8 mouse cellular contexts compared by ENCODE assay signal in the genomic region with DNA sequence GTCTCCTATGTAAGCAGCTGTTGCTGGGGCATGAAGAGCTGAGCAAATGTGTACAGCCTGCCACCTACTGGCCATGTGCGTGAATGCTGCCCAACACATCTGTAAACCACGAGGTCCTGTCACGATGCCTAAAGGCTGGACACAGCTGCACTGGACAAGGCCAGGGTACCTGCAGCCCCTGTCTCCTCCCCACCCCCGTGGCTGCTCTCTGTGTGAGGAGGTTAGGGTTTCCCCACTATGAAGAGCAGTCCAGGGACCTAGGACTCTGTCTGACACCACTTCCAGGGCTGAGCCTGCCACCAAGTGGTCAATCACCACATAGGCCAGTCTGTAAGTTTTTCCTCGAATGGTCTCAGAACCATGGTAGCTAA. TPM values are rescaled to one million over a fixed set of nuclear protein-coding genes. Genes with fewer than 3 reads are reported as not detected.
DNase-seq lines count a peak whose midpoint lies in the region; ATAC-seq and TF ChIP-seq lines count a peak whose summit lies in the region.

No protein-coding gene starts in this region.

- H3K4me1 ChIP-seq in embryonic facial prominence, embryonic 12.5 days, result peaks cover 3% of the 10 kb centered on the region; the same call in 1 of the 2 replicates
- H3K4me1 ChIP-seq in heart, adult 2 months (ENCODE audit: control insufficient read depth, insufficient read depth, low read length), result peaks cover 3% of the 10 kb centered on the region
- no peaks in the 10 kb centered on the region; the same call in 1 of the 2 replicates for H3K4me1 ChIP-seq in kidney, adult 2 months (ENCODE audit: control insufficient read depth, insufficient read depth, low read length)
- H3K4me1 ChIP-seq in limb, embryonic 11.5 days (ENCODE audit: control insufficient read depth, insufficient read depth, low read length), result no peaks in the 10 kb centered on the region
- H3K4me1 ChIP-seq in midbrain, embryonic 14.5 days (ENCODE audit: control insufficient read depth, insufficient read depth, low read length), result no peaks in the 10 kb centered on the region

- DNase-seq in 416B (ENCODE audit: low read depth), result peak; percentile 94
- DNase-seq in adrenal gland, postnatal 36 days, result peak; percentile 79 to 81
- peak; percentile 80 to 82 for DNase-seq in heart, adult 2 months
- DNase-seq in kidney, adult 2 months, result peak; percentile 86
- DNase-seq in limb, embryonic 11.5 days (ENCODE audit: low spot score), result peak; percentile 91
- DNase-seq in midbrain, embryonic 14.5 days, result peak; percentile 91
- peak; percentile 55 to 73 for DNase-seq in spleen, adult 18-20 months

- 10% methylated on average over 5 of the region's 5 CpGs for WGBS in embryonic facial prominence, embryonic 12.5 days
- 4% methylated on average over 5 of the region's 5 CpGs for WGBS in heart, adult 2 months
- under 1% methylated on average over 5 of the region's 5 CpGs for WGBS in kidney, adult 2 months
- WGBS in limb, embryonic 11.5 days, result 7% methylated on average over 5 of the region's 5 CpGs
- WGBS in midbrain, embryonic 14.5 days, result 5% methylated on average over 5 of the region's 5 CpGs

- H3K27me3 ChIP-seq in embryonic facial prominence, embryonic 12.5 days, result no peaks in the 10 kb centered on the region
- no peaks in the 10 kb centered on the region for H3K27me3 ChIP-seq in heart, adult 2 months (ENCODE audit: control insufficient read depth, insufficient read depth, low read length)
- H3K27me3 ChIP-seq in kidney, adult 2 months (replicated peaks; ENCODE audit: control insufficient read depth, insufficient read depth, low read length), result no peaks in the 10 kb centered on the region
- H3K27me3 ChIP-seq in limb, embryonic 11.5 days (ENCODE audit: control insufficient read depth, insufficient read depth, low read length), result no peaks in the 10 kb centered on the region
- H3K27me3 ChIP-seq in midbrain, embryonic 14.5 days (ENCODE audit: control insufficient read depth, insufficient read depth, low read length), result no peaks in the 10 kb centered on the region

- no peak overlapping the region for H3K9ac ChIP-seq in embryonic facial prominence, embryonic 12.5 days
- H3K9ac ChIP-seq in heart, adult 2 months (ENCODE audit: low read depth, low read length), result no peak overlapping the region
- no peak overlapping the region for H3K9ac ChIP-seq in limb, embryonic 11.5 days (ENCODE audit: low read length)
- H3K9ac ChIP-seq in midbrain, embryonic 14.5 days (replicated peaks; ENCODE audit: low read length), result peak overlapping the region; percentile 28; the same call in 1 of the 2 replicates

- no peak for TF ChIP-seq POLR2A in heart, adult 2 months (IDR thresholded peaks at IDR 0.05; ENCODE audit: insufficient read depth, low read depth, low read length)
- no peak for TF ChIP-seq POLR2A in kidney, adult 2 months (IDR thresholded peaks at IDR 0.05; ENCODE audit: low read depth, low read length)

- ATAC-seq in embryonic facial prominence, embryonic 12.5 days (ENCODE audit: insufficient number of reproducible peaks, insufficient read depth, low FRiP score, low TSS enrichment), result peak; percentile 80
- ATAC-seq in limb, embryonic 11.5 days (ENCODE audit: insufficient number of reproducible peaks, low FRiP score, low TSS enrichment, low read depth), result peak; percentile 87
- ATAC-seq in midbrain, embryonic 14.5 days (ENCODE audit: low FRiP score, low TSS enrichment), result peak; percentile 90

- intact Hi-C loops in heart, adult 2 months (cut with DNase I), result loop anchor here (2.0 to 10.0 kb wide), 2 partner anchors 229 to 391 kb away; partner anchors contain the start of gene Gm49359

- no peaks in the 10 kb centered on the region for H3K36me3 ChIP-seq in embryonic facial prominence, embryonic 12.5 days
- no peaks in the 10 kb centered on the region for H3K36me3 ChIP-seq in heart, adult 2 months (ENCODE audit: control insufficient read depth, insufficient read depth, low read length)
- no peaks in the 10 kb centered on the region for H3K36me3 ChIP-seq in kidney, adult 2 months (ENCODE audit: control insufficient read depth, insufficient read depth, low read length)
- H3K36me3 ChIP-seq in limb, embryonic 11.5 days (ENCODE audit: control insufficient read depth, insufficient read depth, low read length), result no peaks in the 10 kb centered on the region
- no peaks in the 10 kb centered on the region for H3K36me3 ChIP-seq in midbrain, embryonic 14.5 days (ENCODE audit: control insufficient read depth, insufficient read depth, low read length)

- H3K27ac ChIP-seq in embryonic facial prominence, embryonic 12.5 days, result no peak overlapping the region
- H3K27ac ChIP-seq in heart, adult 2 months, result peak overlapping the region; percentile 30; the same call in 1 of the 2 replicates
- H3K27ac ChIP-seq in kidney, adult 2 months (ENCODE audit: insufficient read depth, low read depth, low read length), result no peak overlapping the region
- no peak overlapping the region for H3K27ac ChIP-seq in limb, embryonic 11.5 days (replicated peaks; ENCODE audit: low read depth, low read length)
- H3K27ac ChIP-seq in midbrain, embryonic 14.5 days (replicated peaks; ENCODE audit: low read depth, low read length), result no peak overlapping the region

- no peaks in the 10 kb centered on the region for H3K79me2 ChIP-seq in heart, adult 2 months (replicated peaks; ENCODE audit: control insufficient read depth, insufficient read depth, low read length)

- peak overlapping the region; percentile 22; the same call in 1 of the 2 replicates for H3K4me3 ChIP-seq in embryonic facial prominence, embryonic 12.5 days
- H3K4me3 ChIP-seq in heart, adult 2 months, result no peak overlapping the region
- H3K4me3 ChIP-seq in kidney, adult 2 months (ENCODE audit: insufficient read depth, low read depth, low read length), result no peak overlapping the region
- peak overlapping the region; percentile 20; the same call in 1 of the 2 replicates for H3K4me3 ChIP-seq in limb, embryonic 11.5 days (ENCODE audit: low read depth, low read length)
- H3K4me3 ChIP-seq in midbrain, embryonic 14.5 days (replicated peaks; ENCODE audit: low read depth, low read length), result peak overlapping the region; percentile 37

- no peaks in the 10 kb centered on the region for H3K9me3 ChIP-seq in embryonic facial prominence, embryonic 12.5 days
- H3K9me3 ChIP-seq in limb, embryonic 11.5 days (ENCODE audit: control insufficient read depth, low read length), result no peaks in the 10 kb centered on the region; the same call in 1 of the 2 replicates
- H3K9me3 ChIP-seq in midbrain, embryonic 14.5 days (ENCODE audit: control insufficient read depth, low read length), result no peaks in the 10 kb centered on the region

- TF ChIP-seq EP300 in heart, adult 2 months (IDR thresholded peaks at IDR 0.05; ENCODE audit: insufficient read depth, low read depth, low read length), result peak; percentile 91

- H3K4me2 ChIP-seq in embryonic facial prominence, embryonic 12.5 days (replicated peaks), result peak overlapping the region; percentile 40
- peak overlapping the region; percentile 35; the same call in 1 of the 2 replicates for H3K4me2 ChIP-seq in limb, embryonic 11.5 days (ENCODE audit: low read depth, severe bottlenecking)
- peak overlapping the region; percentile 59 for H3K4me2 ChIP-seq in midbrain, embryonic 14.5 days (ENCODE audit: low read length)

- peak; percentile 89 for TF ChIP-seq CTCF in heart, adult 2 months (IDR thresholded peaks at IDR 0.05)
- TF ChIP-seq CTCF in kidney, adult 2 months (conservative IDR thresholded peaks at IDR 0.05; ENCODE audit: insufficient read depth, insufficient read length, low read depth, low read length), result peak; percentile 91

RNA-seq across cellular contexts. Expression of gene Fbp2, which starts 1.9 kb away (rescaled TPM):
- total RNA-seq in adrenal gland, postnatal 36 days (2021), result 1 to 10 TPM; 1.2 to 6.5 TPM
- 0.23 and 0.28 TPM in 2 replicates for polyA plus RNA-seq in embryonic facial prominence, embryonic 12.5 days (2016; fragmentation: Nextera tagmentation; extraction: Ambion mirVana)
- total RNA-seq in heart, adult 2 months (2021), result 10 to 100 TPM; 23.7 to 29.4 TPM
- polyA plus RNA-seq in heart, adult 2 months (2012; rRNA removed), result 15.1 and 29.4 TPM in 2 replicates
- 28.8 and 35.3 TPM in 2 replicates for polyA plus RNA-seq in kidney, adult 2 months (2012; rRNA removed)
- 0.15 and 0.96 TPM in 2 replicates for polyA plus RNA-seq in limb, embryonic 11.5 days (2014; fragmentation: Nextera tagmentation; extraction: Ambion mirVana)
- polyA plus RNA-seq in midbrain, embryonic 14.5 days (2014; fragmentation: Nextera tagmentation; extraction: Ambion mirVana), result 0.83 and 0.90 TPM in 2 replicates

RNA-seq across cellular contexts. Expression of gene Fbp1, which starts 31.8 kb away (rescaled TPM):
- total RNA-seq in adrenal gland, postnatal 36 days (2021), result 1 to 10 TPM; 1.3 to 1.4 TPM
- polyA plus RNA-seq in embryonic facial prominence, embryonic 12.5 days (2016; fragmentation: Nextera tagmentation; extraction: Ambion mirVana), result 0.19 and 0.55 TPM in 2 replicates
- not detected for total RNA-seq in heart, adult 2 months (2021)
- 0.51 and 0.94 TPM in 2 replicates for polyA plus RNA-seq in heart, adult 2 months (2012; rRNA removed)
- polyA plus RNA-seq in kidney, adult 2 months (2012; rRNA removed), result 1,525 and 1,684 TPM in 2 replicates
- polyA plus RNA-seq in limb, embryonic 11.5 days (2014; fragmentation: Nextera tagmentation; extraction: Ambion mirVana), result 0.13 TPM in 1 of 2 replicates, not detected in the other
- polyA plus RNA-seq in midbrain, embryonic 14.5 days (2014; fragmentation: Nextera tagmentation; extraction: Ambion mirVana), result not detected in 2 replicates

Comparison
In these comparisons a context has a peak if more than half of its experiments do, and no peak if none do; other contexts are left out.
1. H3K4me3 ChIP-seq: peak in embryonic facial prominence, embryonic 12.5 days (single experiment), limb, embryonic 11.5 days (single experiment) and midbrain, embryonic 14.5 days (single experiment); none in heart, adult 2 months (single experiment) and kidney, adult 2 months (single experiment).
2. RNA of gene Fbp1, which starts 31.8 kb away (polyA plus RNA-seq): 1,525 to 1,684 TPM in kidney, adult 2 months; 0.51 to 0.94 TPM in heart, adult 2 months, 0.19 to 0.55 TPM in embryonic facial prominence, embryonic 12.5 days, 0.13 TPM in limb, embryonic 11.5 days and not detected in midbrain, embryonic 14.5 days; every median in the first group is over 100 times any median in the second.
3. Peak in every context shown above with its lines, with median percentiles within 50 percentile points of each other: DNase-seq, ATAC-seq and H3K4me2 ChIP-seq.